Mouse (Mus musculus): ENCODE measurements around the gene Thumpd2. TPM values are rescaled to one million over a fixed set of nuclear protein-coding genes. Genes with fewer than 3 reads are reported as not detected.

The Thumpd2 gene
- total RNA-seq, 2 experiments from 2014 or later = 2.5 to 4.0 TPM

GRCm38 (mm10) chr17:81015814-81016447 lies 49.0 kb downstream of the Thumpd2 start:
- Histone ChIP-seq H3K27ac (no peak overlapping the region), H3K4me3 (no peak overlapping the region)
- intact Hi-C loops (cut with DNase I) = loop anchor here (10.0 kb wide), 1 partner anchor 391 kb away; no protein-coding TSS in a partner anchor
- TF ChIP-seq CTCF (IDR thresholded peaks at IDR 0.05) = peak; percentile 68
- DNase-seq = peak; percentile 26

- TF ChIP-seq CTCF (IDR thresholded peaks at IDR 0.05) = no peak
- no peak overlapping the region for H3K4me3 ChIP-seq
- intact Hi-C loops (cut with DNase I) = loop anchor here (10.0 kb wide), 1 partner anchor 386 kb away; no protein-coding TSS in a partner anchor
- no peak overlapping the region for H3K27ac ChIP-seq
- no peak for DNase-seq
These were observed 53.8 kb downstream of the Thumpd2 start for GRCm38 (mm10) chr17:81010844-81011685.

DNA sequence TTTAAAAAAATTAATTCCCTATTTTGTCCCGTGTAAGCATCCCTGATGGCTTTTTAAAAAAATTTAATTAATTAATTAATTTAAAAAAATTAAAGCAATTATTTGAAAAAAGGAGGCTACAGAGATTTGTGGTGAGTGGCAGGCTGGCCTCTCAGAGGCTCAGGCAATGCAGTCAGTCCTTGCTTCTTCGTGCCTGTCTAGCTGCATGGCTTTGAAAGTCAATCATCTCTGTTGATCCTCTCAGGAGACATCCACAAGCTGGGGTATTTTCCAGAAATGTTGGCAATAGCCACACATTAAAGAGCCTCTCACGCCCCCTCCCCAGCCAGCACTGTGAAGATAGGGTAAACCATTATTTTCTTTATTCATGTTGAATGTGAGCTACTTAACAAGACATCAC lies 54.7 kb downstream of the Thumpd2 start:
- intact Hi-C loops (cut with DNase I) = loop anchor here (10.0 kb wide), 1 partner anchor 385 kb away; no protein-coding TSS in a partner anchor
- H3K27ac ChIP-seq = no peak overlapping the region
- no peak overlapping the region for H3K4me3 ChIP-seq
- DNase-seq = no peak
- TF ChIP-seq CTCF (IDR thresholded peaks at IDR 0.05) = no peak

DNA sequence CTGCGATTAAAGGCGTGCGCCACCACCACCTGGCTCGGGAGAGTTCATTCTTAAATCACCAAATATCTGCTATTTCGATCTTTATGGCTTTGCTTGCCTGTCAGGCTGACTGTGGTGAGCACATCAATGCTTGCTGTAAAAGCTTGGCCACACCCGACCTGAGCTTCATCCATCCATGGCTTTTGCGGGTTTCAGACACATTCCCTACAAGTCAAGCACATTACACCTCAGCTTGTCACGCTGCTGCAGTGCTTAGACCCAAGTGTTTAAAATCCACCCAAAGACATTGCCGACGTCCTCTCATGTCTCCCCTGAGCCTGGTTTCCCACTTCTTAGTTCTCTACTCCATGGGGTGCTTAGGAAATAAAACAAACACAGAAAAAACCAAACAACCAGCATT lies 55.8 kb downstream of the Thumpd2 start:
- no peak for TF ChIP-seq CTCF (IDR thresholded peaks at IDR 0.05)
- H3K4me3 ChIP-seq = no peak overlapping the region
- no peak for DNase-seq
- intact Hi-C loops (cut with DNase I) = no loop called here
- H3K27ac ChIP-seq = no peak overlapping the region

DNA sequence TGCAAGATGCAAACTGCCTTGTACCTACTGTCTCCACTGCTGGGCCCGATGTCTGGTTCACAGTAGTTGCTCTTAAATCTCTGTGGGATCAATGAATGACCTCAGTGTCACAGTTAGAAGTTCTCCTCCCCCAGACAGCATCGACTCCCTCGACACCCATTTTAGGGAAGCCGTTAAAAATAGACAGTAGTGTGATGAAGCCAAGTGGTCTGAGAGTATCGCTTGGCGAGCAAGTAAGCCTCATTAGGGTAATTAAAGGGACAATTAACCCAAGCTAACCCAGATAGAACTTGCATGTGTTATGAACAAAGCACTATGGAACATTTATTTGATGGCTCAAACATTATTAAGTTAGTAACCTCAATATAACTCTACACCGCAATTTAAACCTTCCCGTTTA lies 59.6 kb downstream of the Thumpd2 start:
- no peak overlapping the region for H3K4me3 ChIP-seq
- no peak for TF ChIP-seq CTCF (IDR thresholded peaks at IDR 0.05)
- no peak overlapping the region for H3K27ac ChIP-seq
- no peak for DNase-seq
- intact Hi-C loops (cut with DNase I) = no loop called here

DNA sequence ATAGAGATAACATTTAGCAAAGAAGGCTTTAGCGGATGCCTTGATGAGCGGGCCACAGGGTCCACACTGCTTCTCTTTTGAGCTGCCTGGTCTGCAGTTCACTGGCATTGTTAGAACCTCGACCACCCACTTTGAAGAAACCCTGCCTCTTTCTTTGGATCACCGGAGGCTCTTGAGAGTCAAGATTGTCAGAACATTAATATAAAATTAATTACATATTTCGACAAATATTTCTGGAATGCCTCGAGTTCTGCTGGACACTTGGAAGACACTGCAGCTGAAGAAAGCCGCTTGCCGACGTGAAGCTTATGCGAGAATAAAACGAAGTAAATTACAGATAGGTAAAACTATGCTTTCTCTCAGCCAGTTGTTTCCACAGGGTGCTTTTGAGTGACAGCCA lies 60.4 kb downstream of the Thumpd2 start:
- TF ChIP-seq CTCF (IDR thresholded peaks at IDR 0.05) = no peak
- no peak for DNase-seq
- intact Hi-C loops (cut with DNase I) = no loop called here
- no peak overlapping the region for H3K4me3 ChIP-seq
- H3K27ac ChIP-seq = no peak overlapping the region

DNA sequence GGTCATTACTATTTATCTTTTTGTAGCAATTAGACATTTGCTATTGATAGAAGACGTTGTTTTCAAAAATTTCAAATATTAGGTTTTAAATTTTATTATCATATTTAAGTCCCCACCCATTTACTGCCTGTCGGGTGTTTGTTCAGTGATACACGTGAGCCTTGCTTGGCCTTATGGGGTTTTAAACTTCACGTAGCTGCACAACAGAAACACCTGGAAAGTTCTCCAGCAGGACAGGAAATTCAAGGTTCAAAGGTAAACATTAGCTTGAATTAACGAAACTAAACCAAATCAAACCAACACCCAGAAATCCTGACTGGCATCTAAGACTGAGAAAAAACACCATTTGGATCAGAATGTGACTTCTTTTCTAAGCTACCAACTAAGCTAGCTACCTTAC lies 62.8 kb downstream of the Thumpd2 start:
- intact Hi-C loops (cut with DNase I) = no loop called here
- no peak for DNase-seq
- Histone ChIP-seq H3K4me3 (no peak overlapping the region), H3K27ac (no peak overlapping the region)
- no peak for TF ChIP-seq CTCF (IDR thresholded peaks at IDR 0.05)

DNA sequence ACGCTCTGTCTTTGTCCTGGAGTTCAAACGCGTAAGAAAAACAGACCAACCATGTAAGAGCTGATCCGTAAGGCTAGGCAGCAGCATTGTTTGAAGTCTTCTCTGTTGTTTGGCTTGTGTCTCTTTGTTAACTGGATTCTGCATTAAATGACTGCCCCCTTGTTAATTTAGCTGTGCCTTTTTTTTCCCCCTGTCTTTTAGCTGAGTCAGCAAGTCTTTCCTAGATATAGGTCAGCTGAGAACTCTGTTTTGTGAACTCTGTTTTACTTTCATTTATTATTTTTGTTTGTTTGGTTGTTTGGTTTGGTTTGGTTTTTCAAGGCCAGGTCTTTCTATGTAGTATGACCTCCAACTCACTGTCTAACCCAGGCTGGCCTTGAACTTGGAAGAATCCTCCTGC lies 63.2 kb downstream of the Thumpd2 start:
- Histone ChIP-seq H3K4me3 (no peak overlapping the region), H3K27ac (no peak overlapping the region)
- intact Hi-C loops (cut with DNase I) = no loop called here
- DNase-seq = no peak
- no peak for TF ChIP-seq CTCF (IDR thresholded peaks at IDR 0.05)

DNA sequence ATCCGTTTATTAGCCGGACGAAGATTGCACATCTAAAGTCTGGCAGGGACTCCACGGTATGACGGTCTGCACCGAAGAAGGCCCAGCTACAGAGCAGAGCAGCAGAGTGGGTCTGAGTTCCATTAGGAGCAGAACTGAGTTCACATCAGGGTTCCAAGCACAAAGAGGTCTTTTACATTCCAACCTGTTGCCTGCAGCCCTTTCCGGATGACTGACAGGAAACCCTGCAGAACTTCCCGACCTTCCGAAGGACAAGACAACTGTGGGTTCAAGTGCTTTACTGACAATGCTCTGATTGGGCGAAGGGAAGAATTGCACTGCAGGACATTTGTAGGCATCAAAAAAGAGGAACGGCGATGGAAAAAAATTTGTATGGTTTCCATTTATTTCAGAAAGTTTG lies 63.9 kb downstream of the Thumpd2 start:
- no peak for TF ChIP-seq CTCF (IDR thresholded peaks at IDR 0.05)
- intact Hi-C loops (cut with DNase I) = no loop called here
- Histone ChIP-seq H3K4me3 (no peak overlapping the region), H3K27ac (no peak overlapping the region)
- DNase-seq = no peak

- Histone ChIP-seq H3K4me3 (no peak overlapping the region), H3K27ac (no peak overlapping the region)
- no peak for DNase-seq
- intact Hi-C loops (cut with DNase I) = no loop called here
- TF ChIP-seq CTCF (IDR thresholded peaks at IDR 0.05) = no peak
These were observed 65.9 kb downstream of the Thumpd2 start for GRCm38 (mm10) chr17:80998958-80999357.

- Histone ChIP-seq H3K4me3 (no peak overlapping the region), H3K27ac (no peak overlapping the region)
- no peak for DNase-seq
- no peak for TF ChIP-seq CTCF (IDR thresholded peaks at IDR 0.05)
- intact Hi-C loops (cut with DNase I) = no loop called here
These were observed 67.7 kb downstream of the Thumpd2 start for GRCm38 (mm10) chr17:80997226-80997625.

GRCm38 (mm10) chr17:80991535-80992127 lies 73.3 kb downstream of the Thumpd2 start:
- intact Hi-C loops (cut with DNase I) = no loop called here
- no peak overlapping the region for H3K27ac ChIP-seq
- DNase-seq = no peak
- H3K4me3 ChIP-seq = no peak overlapping the region
- no peak for TF ChIP-seq CTCF (IDR thresholded peaks at IDR 0.05)

DNA sequence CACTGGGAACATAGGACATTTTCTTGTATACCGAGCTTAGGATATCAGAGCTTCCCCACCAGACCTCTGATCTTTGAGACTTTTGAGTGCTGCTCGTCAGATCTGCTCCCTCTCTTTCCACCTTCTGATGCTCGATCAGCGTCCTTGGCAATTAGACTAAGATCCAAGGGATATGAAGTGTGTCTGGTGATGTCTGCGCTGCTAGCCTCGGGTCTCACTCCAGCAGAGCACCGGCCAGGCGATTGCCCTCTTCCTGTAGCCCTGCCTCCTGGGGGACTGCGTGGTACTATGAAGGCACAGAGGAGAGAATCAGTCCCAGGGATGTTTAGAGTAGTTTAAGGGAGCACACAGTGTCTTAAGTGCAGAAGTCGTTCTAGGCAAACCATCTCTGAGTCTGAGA lies 81.9 kb downstream of the Thumpd2 start:
- H3K27ac ChIP-seq = no peak overlapping the region
- no peak for TF ChIP-seq CTCF (IDR thresholded peaks at IDR 0.05)
- intact Hi-C loops (cut with DNase I) = loop anchor here (1.0 to 5.0 kb wide), 3 partner anchors 108 to 362 kb away; no protein-coding TSS in a partner anchor
- no peak for DNase-seq
- no peak overlapping the region for H3K4me3 ChIP-seq

Measured in gastrocnemius, adult 2 months (tissue).